Mouse (Mus musculus) T-cell, adult 2 months (primary cell): ENCODE results near the gene Rab5c.
A peak's percentile ranks its signal among the peaks of the same experiment; 100 is the strongest.

Experiments
- DNase-seq: peaks from one replicate; pipeline ENCODE4 v3.0.0; 2022; ENCODE audit warnings: low spot score

Rab5c gene

GRCm38 (mm10) chr11:100720345-100720744, 17.7 kb downstream of the Rab5c start:
- DNase-seq, result no peak

- no peak for DNase-seq
Measured at GRCm38 (mm10) chr11:100719893-100720292, 18.1 kb downstream of the Rab5c start.

GRCm38 (mm10) chr11:100719312-100719711, 18.7 kb downstream of the Rab5c start:
- DNase-seq, result no peak

GRCm38 (mm10) chr11:100718866-100719265, 19.1 kb downstream of the Rab5c start:
- DNase-seq, result no peak

GRCm38 (mm10) chr11:100718462-100718861, 19.6 kb downstream of the Rab5c start:
- no peak for DNase-seq

- DNase-seq, result no peak
Measured at GRCm38 (mm10) chr11:100716649-100717048, 21.4 kb downstream of the Rab5c start.

- DNase-seq, result no peak
Measured at GRCm38 (mm10) chr11:100714948-100715347, 23.1 kb downstream of the Rab5c start.

- peak; percentile 53 for DNase-seq
Measured at GRCm38 (mm10) chr11:100714534-100714915, 23.5 kb downstream of the Rab5c start.

GRCm38 (mm10) chr11:100713735-100714533, 24.1 kb downstream of the Rab5c start, which contains the start of gene Hspb9:
Gene Hspb9 (plus strand): TSS chr11:100713850.
- DNase-seq, result peak; percentile 77

GRCm38 (mm10) chr11:100713174-100713573, 24.8 kb downstream of the Rab5c start:
- no peak for DNase-seq

- DNase-seq, result peak; percentile 40
Measured at GRCm38 (mm10) chr11:100711783-100712615, 26.0 kb downstream of the Rab5c start, which contains the start of gene Kat2a. Gene Kat2a (minus strand): TSS chr11:100712465.

- no peak for DNase-seq
Measured at GRCm38 (mm10) chr11:100710977-100711376, 27.0 kb downstream of the Rab5c start.

- no peak for DNase-seq
Measured at GRCm38 (mm10) chr11:100710528-100710927, 27.5 kb downstream of the Rab5c start.

GRCm38 (mm10) chr11:100709201-100709810, 28.7 kb downstream of the Rab5c start:
- no peak for DNase-seq

GRCm38 (mm10) chr11:100705095-100705747, 32.8 kb downstream of the Rab5c start:
- DNase-seq, result no peak

GRCm38 (mm10) chr11:100703851-100704531, 34.0 kb downstream of the Rab5c start, which contains the start of gene Dhx58:
Gene Dhx58 (minus strand): TSS chr11:100704271.
- DNase-seq, result peak; percentile 16

- DNase-seq, result no peak
Measured at GRCm38 (mm10) chr11:100703366-100703765, 34.6 kb downstream of the Rab5c start.

GRCm38 (mm10) chr11:100702906-100703305, 35.1 kb downstream of the Rab5c start:
- no peak for DNase-seq

GRCm38 (mm10) chr11:100702081-100702851, 35.7 kb downstream of the Rab5c start:
- DNase-seq, result peak; percentile 67

- no peak for DNase-seq
Measured at GRCm38 (mm10) chr11:100701301-100701700, 36.7 kb downstream of the Rab5c start.
